Mouse (Mus musculus): ENCODE measurements at regions not wholly inside any gene's neighbourhood (a gene's known extent, or its start where the extent isn't known, plus 50 kb on each side); places are given as distances from the start of the nearest gene placed in this dataset.

DNA sequence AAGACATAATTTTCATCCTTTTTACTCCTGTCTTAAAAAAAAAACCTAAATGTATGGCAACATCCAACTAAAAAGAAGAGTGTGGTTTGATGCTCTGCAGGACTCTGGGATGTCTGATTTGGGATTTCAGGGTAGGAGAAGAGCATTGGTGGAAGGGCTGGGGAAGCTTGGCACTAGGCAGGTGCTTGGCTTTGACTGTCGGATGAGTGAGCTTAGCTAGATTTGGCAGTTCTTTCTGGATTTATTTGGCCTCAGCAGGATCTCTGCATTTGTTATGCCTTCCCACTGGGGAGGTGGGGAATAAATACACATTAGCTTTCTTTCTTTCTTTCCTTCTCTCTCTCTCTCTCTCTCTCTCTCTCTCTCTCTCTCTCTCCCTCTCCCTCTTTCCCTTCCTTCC is 118.1 kb upstream of the Auts2 start:
- TF ChIP-seq CTCF (IDR thresholded peaks at IDR 0.05; ENCODE audit: extremely low read depth, insufficient read depth, insufficient read length, insufficient replicate concordance) (no peak), POLR2A (IDR thresholded peaks at IDR 0.05; ENCODE audit: low read depth, low read length) (no peak)
